Mouse (Mus musculus): ENCODE results near the gene Ppp1r32. TPM values are rescaled to one million over a fixed set of nuclear protein-coding genes. Genes with fewer than 3 reads are reported as not detected.

Gene Ppp1r32
- total RNA-seq (2021) (under 1 TPM; 0.49 to 0.76 TPM), polyA plus RNA-seq (2012; rRNA removed) (0.13 and 0.16 TPM in 2 replicates)
- long read RNA-seq, partial matches to known transcripts: 1 of 1 reads
- long read RNA-seq, other reads (novel, unspliced or antisense): 0 of 1 reads

- DNase-seq: no peak
Observed at GRCm38 (mm10) chr19:10482703-10483102, at the start of gene Ppp1r32. Ppp1r32 (minus strand) TSS chr19:10482928.

DNA sequence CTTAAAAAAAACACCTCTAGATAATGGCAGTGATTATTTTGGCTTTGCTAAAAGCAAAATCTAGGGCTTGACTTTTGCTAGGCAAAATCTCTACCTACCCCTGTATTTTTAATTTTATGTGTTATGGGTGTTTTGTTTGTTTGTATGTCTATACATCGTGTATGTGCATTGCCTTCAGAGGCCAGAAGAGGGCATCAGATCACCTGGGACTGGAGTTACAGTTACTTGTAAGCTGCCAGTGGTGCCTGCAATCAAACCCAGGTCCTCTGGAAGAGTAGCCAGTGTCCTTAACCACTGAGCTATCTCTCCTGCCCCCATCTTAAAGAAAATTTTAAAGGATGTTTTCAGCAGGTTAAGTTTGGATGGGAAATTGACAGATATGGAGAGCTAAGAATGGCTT is 47.4 kb upstream of the Ppp1r32 start:
- DNase-seq: no peak

DNA sequence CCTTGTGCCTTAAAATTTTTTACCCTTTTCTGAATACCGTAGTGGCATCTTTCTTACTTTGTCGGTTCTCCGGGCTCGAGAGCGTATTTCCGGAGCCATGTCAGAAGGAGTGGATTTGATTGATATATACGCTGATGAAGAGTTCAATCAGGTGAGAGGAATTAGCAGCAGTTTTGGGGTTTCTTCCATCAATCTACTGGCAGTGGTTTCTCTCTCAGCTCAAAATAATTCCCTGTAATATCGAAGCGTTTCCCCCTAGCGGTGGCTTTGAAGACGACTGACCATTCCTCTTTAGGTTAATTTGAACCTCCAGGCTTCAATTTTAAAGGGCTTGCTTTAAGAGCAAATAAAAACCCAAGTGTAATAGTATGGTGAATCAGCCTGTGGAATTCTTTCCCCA is 43.2 kb upstream of the Ppp1r32 start, which contains the start of gene Sdhaf2:
Sdhaf2 (minus strand) TSS at position 233 of the 400 bp plus-strand sequence.
- no peak for DNase-seq

GRCm38 (mm10) chr19:10525106-10525901 is 42.6 kb upstream of the Ppp1r32 start, which contains the start of gene Cpsf7:
Cpsf7 (plus strand) TSS chr19:10525266.
- DNase-seq: peak; percentile 94

GRCm38 (mm10) chr19:10524784-10525105 is 42.0 kb upstream of the Ppp1r32 start:
- DNase-seq: no peak

GRCm38 (mm10) chr19:10523483-10524080 is 40.9 kb upstream of the Ppp1r32 start:
- no peak for DNase-seq

DNA sequence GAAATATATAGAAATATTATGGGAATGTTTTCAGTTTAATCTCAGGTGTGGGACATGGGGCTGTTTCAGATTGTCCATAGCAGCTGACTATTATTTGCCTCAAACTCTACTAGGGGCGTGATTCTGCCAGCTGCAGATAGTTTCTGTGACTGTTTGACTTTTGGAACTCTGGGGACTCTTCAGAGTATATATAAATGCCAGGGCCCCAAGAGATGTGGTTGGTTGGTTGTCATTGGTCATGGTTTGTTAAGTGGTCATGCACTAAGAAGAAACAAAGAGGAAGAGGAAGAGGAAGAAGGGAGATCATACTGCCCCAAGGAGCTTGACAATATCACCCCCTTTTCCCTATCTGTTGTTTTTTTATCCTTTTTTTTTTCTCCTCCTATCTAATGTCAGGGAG is 39.2 kb upstream of the Ppp1r32 start:
- no peak for DNase-seq

- no peak for DNase-seq
Observed at GRCm38 (mm10) chr19:10520355-10520754, 37.6 kb upstream of the Ppp1r32 start.

GRCm38 (mm10) chr19:10510759-10511330 is 28.1 kb upstream of the Ppp1r32 start:
- no peak for DNase-seq

- DNase-seq: no peak
Observed at GRCm38 (mm10) chr19:10502571-10502970, 19.8 kb upstream of the Ppp1r32 start.

- no peak for DNase-seq
Observed at GRCm38 (mm10) chr19:10500581-10500980, 17.9 kb upstream of the Ppp1r32 start.

- peak; percentile 62 for DNase-seq
Observed at GRCm38 (mm10) chr19:10497512-10498160, 14.9 kb upstream of the Ppp1r32 start.

GRCm38 (mm10) chr19:10496976-10497375 is 14.2 kb upstream of the Ppp1r32 start:
- DNase-seq: no peak

- peak; percentile 69 for DNase-seq
Observed at GRCm38 (mm10) chr19:10495670-10496069, 12.9 kb upstream of the Ppp1r32 start.

- peak; percentile 62 for DNase-seq
Observed at GRCm38 (mm10) chr19:10486264-10486738, 3.6 kb upstream of the Ppp1r32 start.

DNA sequence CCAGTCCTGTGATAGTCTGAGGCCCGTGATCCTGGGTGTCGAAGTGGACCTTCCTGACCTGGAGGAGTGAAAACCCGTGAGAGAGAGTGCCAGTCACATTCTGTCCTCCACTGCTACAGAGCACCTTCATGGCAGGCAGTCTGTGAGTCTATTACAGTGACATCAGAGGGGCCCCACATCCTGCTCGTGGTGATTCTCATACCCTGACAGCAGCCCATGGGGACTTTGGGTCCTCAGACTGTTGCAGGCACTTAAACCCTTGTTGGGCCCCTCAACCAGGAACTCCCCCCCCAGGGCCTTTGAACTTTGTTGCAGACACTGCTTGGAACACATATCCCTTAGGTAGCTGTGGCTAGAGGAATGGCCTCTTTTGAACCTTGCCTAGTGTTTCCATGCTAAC is 3.2 kb downstream of the Ppp1r32 start:
- no peak for DNase-seq

GRCm38 (mm10) chr19:10473779-10474178 is 8.9 kb downstream of the Ppp1r32 start:
- DNase-seq: no peak

GRCm38 (mm10) chr19:10472958-10473357 is 9.8 kb downstream of the Ppp1r32 start:
- no peak for DNase-seq

DNA sequence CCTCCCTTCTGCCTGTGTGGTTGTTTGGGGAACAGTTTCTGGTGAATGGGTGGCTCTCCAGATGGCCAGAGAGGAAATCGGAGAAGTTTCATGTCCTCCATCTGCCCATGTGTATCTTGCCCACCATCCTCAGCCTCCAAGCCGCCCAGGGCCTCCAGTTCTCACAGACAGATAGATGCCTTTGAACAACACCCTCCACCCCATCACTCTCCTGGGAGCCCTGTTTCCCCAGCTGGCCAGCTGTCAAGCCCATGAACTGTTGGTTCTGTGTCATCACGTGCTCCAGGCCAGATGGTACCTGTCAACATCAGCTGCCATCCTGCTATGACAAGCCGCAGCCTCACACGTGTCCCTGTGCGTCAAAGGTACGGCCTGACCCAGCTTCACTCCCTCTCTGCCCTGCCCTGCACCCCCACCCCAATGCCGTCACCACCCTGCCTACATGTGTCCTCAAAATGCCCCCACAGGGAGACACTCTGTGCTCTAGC is 13.5 kb downstream of the Ppp1r32 start:
- DNase-seq: peak; percentile 24

DNA sequence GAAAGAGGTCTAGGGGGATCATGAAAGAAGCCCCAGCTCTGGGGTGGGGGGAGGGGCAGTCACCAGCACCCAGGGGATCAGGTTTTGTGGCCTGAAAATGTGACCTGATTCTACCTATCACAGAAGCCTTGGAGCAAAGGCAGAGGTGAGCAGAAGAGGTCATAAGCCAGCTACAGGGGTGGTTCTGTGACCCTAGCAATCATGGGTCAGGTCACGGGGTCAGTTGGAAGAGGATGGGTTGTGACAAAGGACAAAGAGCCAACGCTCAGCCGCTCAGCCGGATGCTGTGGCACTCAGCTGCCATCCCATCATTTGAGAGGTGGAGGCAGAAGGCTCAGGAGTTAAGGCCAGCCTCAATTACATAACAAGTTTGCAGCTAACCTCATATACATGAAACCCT is 18.3 kb downstream of the Ppp1r32 start:
- DNase-seq: no peak

DNA sequence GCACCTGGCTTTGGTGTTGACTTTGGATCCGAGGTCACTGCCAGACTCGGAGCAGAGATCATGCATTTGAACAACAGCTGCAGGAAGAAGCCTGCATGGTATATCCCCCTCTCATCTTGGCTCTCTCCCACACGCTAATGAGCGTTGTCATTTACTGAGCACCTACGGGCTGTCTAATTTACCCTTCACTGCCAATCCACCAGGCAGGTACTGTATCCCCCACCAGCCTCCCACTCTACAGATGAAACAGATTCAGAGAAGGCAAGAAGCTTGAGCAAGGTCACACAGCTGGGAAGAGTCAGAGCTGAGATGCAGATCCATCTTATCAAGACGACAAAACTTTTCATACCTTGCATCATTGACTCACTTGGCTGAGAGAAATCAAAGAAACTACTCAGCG is 21.1 kb downstream of the Ppp1r32 start:
- DNase-seq: no peak

GRCm38 (mm10) chr19:10459907-10460306 is 22.8 kb downstream of the Ppp1r32 start:
- no peak for DNase-seq
